Mouse (Mus musculus): ENCODE measurements around the gene Ccr8. TPM values are rescaled to one million over a fixed set of nuclear protein-coding genes. Genes with fewer than 3 reads are reported as not detected.

The Ccr8 gene
- 93.2 TPM for polyA plus RNA-seq (2017; shearing (Covaris generic))

GRCm38 (mm10) chr9:120091696-120092238 is at the start of gene Ccr8:
Gene Ccr8 (plus strand): TSS chr9:120092114.

GRCm38 (mm10) chr9:120069779-120070178 is 22.1 kb upstream of the Ccr8 start, which contains the start of gene Cx3cr1:
Gene Cx3cr1 (minus strand): TSS chr9:120069879.

GRCm38 (mm10) chr9:120110211-120111018 is 18.5 kb downstream of the Ccr8 start, which contains the start of gene Slc25a38:
Gene Slc25a38 (plus strand): TSS chr9:120110374.

GRCm38 (mm10) chr9:120127538-120128251 is 35.8 kb downstream of the Ccr8 start, which contains the start of gene Rpsa:
Gene Rpsa (plus strand): TSS chr9:120127689.

Other genes with a start within 250 kb of the Ccr8 start
- 66.7 TPM for gene Wdr48, start 197.2 kb upstream of the Ccr8 start, polyA plus RNA-seq (2017; shearing (Covaris generic))
- 11.9 TPM for gene Gorasp1, start 154.5 kb upstream of the Ccr8 start, polyA plus RNA-seq (2017; shearing (Covaris generic))
- not detected for gene Ttc21a, start 154.5 kb upstream of the Ccr8 start, polyA plus RNA-seq (2017; shearing (Covaris generic))
- gene Csrnp1, start 107.5 kb upstream of the Ccr8 start, polyA plus RNA-seq (2017; shearing (Covaris generic)): 64.2 TPM
- not detected for gene Xirp1, start 68.5 kb upstream of the Ccr8 start, polyA plus RNA-seq (2017; shearing (Covaris generic))
- 0.23 TPM for gene Cx3cr1, start 22.2 kb upstream of the Ccr8 start, polyA plus RNA-seq (2017; shearing (Covaris generic))
- 51.5 TPM for gene Slc25a38, start 18.3 kb downstream of the Ccr8 start, polyA plus RNA-seq (2017; shearing (Covaris generic))
- gene Rpsa, start 35.6 kb downstream of the Ccr8 start, polyA plus RNA-seq (2017; shearing (Covaris generic)): 2,080 TPM
- not detected for gene Mobp, start 57.6 kb downstream of the Ccr8 start, polyA plus RNA-seq (2017; shearing (Covaris generic))
- not detected for gene Myrip, start 209.4 kb downstream of the Ccr8 start, polyA plus RNA-seq (2017; shearing (Covaris generic))